Mouse (Mus musculus): ENCODE measurements around the gene Slc46a1.

DNA sequence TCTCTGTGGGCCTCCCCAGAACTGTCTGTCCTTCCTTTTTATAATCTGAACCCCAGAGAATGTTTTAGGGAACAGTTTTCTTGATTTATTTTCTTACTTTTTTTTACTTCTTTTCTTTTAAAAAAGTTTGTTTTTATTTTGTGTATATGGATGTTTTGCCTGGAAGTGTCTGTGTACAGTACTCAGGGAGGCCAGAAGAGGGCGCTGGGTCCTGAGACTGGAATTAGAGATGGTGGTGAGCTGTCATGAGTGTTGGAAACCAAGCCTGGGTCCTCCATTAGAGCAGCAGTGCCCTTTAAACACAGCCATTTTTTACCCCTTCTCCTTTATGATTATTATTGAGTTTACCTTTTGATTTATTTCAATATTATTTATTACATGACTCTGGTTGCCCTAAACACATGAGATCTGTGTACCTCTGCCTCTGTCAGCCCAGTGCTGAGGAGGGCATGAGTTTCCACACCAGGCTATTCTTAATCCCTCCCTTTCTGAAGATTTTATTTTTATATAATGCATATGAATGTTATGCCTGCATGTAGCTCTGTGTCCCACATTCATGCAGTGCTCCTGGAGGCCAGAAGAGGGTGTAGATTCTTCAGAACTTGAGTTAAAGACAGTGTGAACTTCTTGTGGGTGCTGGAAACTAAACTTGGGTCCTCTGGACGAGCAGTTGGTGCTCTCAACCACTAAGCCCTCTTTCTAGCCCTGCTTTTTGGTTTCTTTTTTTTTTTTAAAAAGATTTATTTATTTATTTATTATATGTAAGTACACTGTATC is 50.2 kb downstream of the Slc46a1 start:
- TF ChIP-seq CTCF (IDR thresholded peaks at IDR 0.05; ENCODE audit: low read depth), result peak; percentile 62
- no peak for TF ChIP-seq EP300 (IDR thresholded peaks at IDR 0.05; ENCODE audit: low read depth)
